Mouse (Mus musculus) olfactory bulb, adult 2 months (tissue): ENCODE measurements at regions not wholly inside any gene's neighbourhood (a gene's known extent, or its start where the extent isn't known, plus 50 kb on each side); places are given as distances from the start of the nearest gene placed in this dataset.

Source experiments
- H3K27ac ChIP-seq: fragments of 200-500 bp; 2 replicates; pipeline ENCODE4 v1.5.1; 2012; ENCODE audit warnings: low read depth, low read length; ENCODE audit not compliant: insufficient read depth
- H3K4me1 ChIP-seq: fragments of 200-500 bp; 2 replicates; pipeline ENCODE4 v1.6.1; 2012; ENCODE audit warnings: low read length; ENCODE audit not compliant: control insufficient read depth, insufficient read depth
- H3K4me3 ChIP-seq: fragments of 200-500 bp; 2 replicates; pipeline ENCODE4 v1.5.1; 2012; ENCODE audit warnings: mild to moderate bottlenecking, low read depth, low read length, moderate library complexity; ENCODE audit not compliant: insufficient read depth
- CTCF ChIP-seq: fragments of 200-500 bp; IDR thresholded peaks from 2 replicates; pipeline ENCODE4 v1.5.1; 2012; ENCODE audit warnings: low read depth, mild to moderate bottlenecking, low read length, moderate library complexity; ENCODE audit not compliant: insufficient read depth
- POLR2A ChIP-seq: fragments of 200-500 bp; IDR thresholded peaks from 2 replicates; pipeline ENCODE4 v1.6.1; 2012; ENCODE audit warnings: mild to moderate bottlenecking, low read depth, low read length, moderate library complexity; ENCODE audit not compliant: insufficient read depth
- WGBS: fragments of 180-500 bp; shearing (Covaris S2); methylation state at CpG from one replicate; pipeline ENCODE4 v1.1.7; 2018; 5-methylcytosine and 5-hydroxymethylcytosine counted together

DNA sequence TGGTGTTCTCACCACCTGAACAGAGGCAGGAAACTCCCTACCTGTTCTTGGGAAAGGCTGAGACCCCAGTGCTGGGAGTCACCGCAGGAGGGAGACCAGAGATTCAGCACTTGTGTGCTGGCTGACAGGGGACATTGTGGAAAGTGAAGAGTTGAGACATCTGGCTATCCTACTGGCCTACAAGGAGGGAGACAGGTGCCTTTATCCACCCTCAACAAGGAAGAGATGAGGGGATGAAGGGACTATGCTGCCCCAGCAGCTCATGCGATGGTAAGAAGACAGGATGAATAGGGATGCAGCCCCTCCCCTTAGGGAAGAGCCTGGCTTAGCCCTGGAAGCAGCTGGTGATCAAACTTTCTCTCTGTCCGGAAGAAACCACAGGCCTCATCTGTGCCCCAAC lies 127.5 kb downstream of the Gas1 start:
- TF ChIP-seq POLR2A (no peak), CTCF (no peak)
- 89% methylated on average over 3 of the region's 3 CpGs for WGBS
- Histone ChIP-seq H3K4me1 (peaks cover 35% of the 10 kb centered on the region), H3K4me3 (no peak overlapping the region), H3K27ac (no peak overlapping the region)

DNA sequence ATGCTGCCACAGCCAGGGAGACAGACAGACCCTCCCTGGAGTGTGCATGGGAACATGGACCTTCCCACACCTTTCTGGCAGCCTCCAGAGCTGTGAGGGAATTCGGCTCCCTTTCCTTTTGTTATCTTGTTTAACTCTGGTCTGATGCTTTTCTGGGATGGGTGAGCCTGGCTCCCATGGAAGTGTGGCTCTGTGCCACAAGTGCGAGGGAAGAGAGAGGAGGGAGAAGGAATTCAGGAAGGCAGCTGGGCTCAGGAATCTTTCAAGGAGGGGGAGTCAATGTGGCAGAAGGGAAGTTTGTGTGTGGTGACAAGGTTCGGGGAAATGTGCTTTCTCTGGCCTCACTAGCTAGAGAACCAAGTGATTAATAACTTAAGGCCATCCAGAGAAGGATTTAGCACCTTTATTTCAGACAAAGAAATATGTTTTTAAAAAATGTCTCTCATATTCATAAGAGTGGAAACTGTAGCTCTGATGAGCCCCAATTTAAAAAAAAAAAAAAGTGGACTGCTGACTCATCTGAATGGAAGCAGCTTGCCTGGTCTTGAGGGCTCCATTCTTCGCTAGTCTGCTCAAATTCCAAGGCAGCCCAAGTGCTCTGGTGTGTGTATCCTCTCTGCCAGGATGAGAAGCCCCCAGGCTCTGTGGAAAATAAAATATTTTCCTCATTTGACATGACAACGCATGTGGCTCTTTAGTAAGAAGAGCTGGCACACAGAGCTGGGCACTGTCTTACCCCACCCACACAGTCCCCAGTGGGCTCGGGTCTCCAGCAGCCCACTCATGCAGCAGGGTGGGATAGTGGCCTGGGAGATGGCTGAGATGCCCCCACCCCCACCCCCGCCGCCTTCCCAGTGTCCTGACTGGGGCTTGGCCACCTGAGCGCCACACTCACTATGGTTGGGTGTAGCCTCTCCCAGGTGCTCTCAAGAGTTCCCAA lies 129.1 kb downstream of the Gas1 start:
- Histone ChIP-seq H3K4me1 (peaks cover 37% of the 10 kb centered on the region), H3K27ac (no peak overlapping the region), H3K4me3 (no peak overlapping the region)
- WGBS, result 67% methylated on average over 9 of the region's 9 CpGs
- TF ChIP-seq POLR2A, result no peak
- no peak for TF ChIP-seq CTCF

DNA sequence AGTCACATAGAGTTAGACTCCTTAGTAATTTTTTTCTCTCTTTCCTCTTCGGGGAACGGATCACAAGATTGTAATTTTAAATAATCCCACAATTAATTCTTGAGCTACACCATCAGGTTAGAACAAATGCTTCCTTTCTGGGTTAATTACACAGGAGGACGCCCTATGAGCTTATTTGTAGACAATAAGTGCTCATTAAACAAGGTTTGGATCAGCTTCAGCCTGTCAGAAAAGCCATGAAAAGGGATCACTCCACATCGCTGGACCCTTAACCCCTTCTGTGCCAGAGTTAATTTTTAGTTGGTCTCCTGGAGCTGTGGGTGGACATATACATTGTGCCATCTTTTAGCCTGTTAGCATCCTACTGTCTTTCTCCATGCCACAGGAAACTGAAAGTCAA lies 131.4 kb downstream of the Gas1 start:
- no peak overlapping the region for H3K4me3 ChIP-seq
- WGBS, result 11% methylated on average over 4 of the region's 4 CpGs
- TF ChIP-seq POLR2A (no peak), CTCF (no peak)
- no peak overlapping the region for H3K27ac ChIP-seq
- peaks cover 33% of the 10 kb centered on the region for H3K4me1 ChIP-seq

DNA sequence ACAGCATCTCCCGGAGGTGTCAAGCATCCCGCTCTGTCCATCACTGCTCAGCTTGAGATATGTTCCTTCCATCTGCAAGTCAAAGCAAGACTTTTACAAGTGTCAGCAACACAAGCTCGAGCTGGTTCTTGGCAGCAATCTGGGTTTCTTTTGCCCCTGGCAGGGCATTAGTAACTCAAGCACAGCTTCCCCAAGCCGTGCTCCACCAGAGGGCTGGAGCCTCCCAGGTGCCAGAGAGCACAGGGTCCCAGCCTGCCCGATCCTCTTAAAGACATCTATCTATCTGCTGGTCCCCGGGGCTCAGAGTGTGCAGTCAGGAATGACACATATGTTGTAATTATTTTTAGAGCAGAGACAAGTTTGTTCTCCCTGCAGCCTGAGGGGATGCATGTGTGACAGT lies 132.3 kb downstream of the Gas1 start:
- H3K27ac ChIP-seq, result no peak overlapping the region
- peaks cover 25% of the 10 kb centered on the region for H3K4me1 ChIP-seq
- 46% methylated on average over 6 of the region's 6 CpGs for WGBS
- no peak overlapping the region for H3K4me3 ChIP-seq
- TF ChIP-seq POLR2A, result no peak
- TF ChIP-seq CTCF, result no peak

DNA sequence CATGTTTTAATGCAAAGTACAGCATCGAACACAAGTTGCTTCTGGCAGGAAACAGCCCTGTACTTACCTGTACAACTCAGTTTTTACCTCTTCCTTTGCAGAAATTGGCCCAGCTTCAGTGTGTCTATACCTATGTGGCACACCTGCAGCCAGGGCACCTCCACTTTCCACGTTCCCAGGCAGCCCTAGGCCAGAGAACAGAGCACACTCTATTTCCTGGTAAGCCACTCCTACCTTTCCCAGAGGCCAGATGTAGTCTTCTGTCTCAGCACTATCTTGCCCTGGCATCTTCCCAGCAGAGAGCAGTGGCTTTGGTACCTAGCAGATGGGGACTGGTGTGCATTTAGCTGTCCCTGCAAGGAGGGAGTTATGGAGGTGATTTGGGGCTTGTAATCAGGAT lies 134.7 kb downstream of the Gas1 start:
- Histone ChIP-seq H3K4me3 (no peak overlapping the region), H3K27ac (no peak overlapping the region), H3K4me1 (peaks cover 11% of the 10 kb centered on the region)
- 85% methylated on average over 2 of the region's 2 CpGs for WGBS
- TF ChIP-seq CTCF (no peak), POLR2A (no peak)

DNA sequence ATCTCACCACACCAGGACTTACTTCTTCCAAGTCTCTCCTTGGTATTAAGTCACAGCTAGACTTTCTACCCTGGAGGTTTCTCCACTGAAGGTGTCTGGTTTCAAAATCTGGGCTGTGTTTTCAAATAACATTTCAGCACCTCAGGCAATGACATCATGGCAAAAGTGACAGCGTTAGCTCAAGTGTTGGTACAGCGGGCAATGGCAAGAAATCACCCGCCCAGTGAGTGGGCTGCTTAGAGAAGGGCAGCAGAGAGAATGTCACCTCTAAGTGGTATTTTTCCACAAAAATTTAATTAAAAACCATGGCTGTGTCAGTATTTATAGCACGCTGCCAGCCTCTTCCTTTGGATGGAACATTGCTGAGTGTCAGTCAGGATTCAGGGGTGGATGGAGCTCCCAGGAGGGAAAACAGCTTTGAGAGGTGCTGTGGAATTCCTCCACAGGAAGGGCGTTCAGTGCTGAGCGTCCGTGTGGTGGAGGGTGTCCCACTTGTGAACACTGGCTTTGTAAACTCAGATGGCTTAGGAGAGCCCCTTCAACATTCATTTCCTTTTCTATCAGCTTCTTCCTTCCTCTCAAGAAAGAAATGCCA lies 141.5 kb downstream of the Gas1 start:
- TF ChIP-seq CTCF (no peak), POLR2A (no peak)
- peaks cover 2% of the 10 kb centered on the region; the same call in 1 of the 2 replicates for H3K4me1 ChIP-seq
- WGBS, result 87% methylated on average over 7 of the region's 7 CpGs
- H3K27ac ChIP-seq, result no peak overlapping the region
- no peak overlapping the region for H3K4me3 ChIP-seq

DNA sequence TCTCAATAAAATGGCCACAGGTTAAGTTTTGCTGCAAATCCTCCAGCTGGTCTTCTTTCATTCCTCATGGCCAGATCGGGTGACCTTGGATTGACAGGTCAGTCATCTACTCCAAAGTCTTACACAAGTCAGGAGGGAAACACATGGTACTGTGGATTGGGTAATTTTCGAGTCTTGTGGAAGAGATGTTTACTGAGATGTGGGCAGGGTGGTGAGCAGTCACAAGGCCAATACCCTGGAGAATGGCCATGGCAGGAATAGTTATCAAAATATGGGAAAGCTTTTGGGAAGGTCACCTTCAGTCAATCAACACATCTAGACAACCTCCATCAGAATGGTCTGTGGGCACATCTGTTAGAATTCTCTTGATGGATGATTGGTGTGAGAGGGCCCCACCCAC lies 144.0 kb downstream of the Gas1 start:
- TF ChIP-seq POLR2A (no peak), CTCF (no peak)
- Histone ChIP-seq H3K4me3 (no peak overlapping the region), H3K27ac (no peak overlapping the region), H3K4me1 (peaks cover 2% of the 10 kb centered on the region; the same call in 1 of the 2 replicates)
- 95% methylated on average over 2 of the region's 2 CpGs for WGBS

DNA sequence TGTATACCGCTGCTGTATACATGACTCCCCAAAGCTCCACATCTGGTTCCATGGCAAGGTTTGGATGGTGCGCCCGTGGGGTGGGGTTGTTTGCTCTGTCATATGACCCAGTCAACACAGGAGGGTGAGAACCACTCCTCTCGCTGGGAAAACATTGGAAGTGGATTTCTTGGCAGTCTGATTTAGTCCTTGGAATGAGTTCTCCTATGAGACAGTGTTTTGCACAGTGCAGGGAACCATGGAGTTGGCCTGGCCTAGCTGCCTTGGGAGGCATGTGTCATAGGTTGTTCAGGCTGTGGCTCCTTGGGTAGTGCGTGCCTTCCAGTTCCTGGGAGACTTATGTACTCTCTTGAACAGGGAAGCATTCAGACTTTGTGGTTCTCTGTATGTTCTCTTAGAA lies 144.6 kb downstream of the Gas1 start:
- H3K4me1 ChIP-seq, result peaks cover 2% of the 10 kb centered on the region; the same call in 1 of the 2 replicates
- 96% methylated on average over 5 of the region's 5 CpGs for WGBS
- no peak overlapping the region for H3K4me3 ChIP-seq
- TF ChIP-seq CTCF (no peak), POLR2A (no peak)
- H3K27ac ChIP-seq, result no peak overlapping the region

DNA sequence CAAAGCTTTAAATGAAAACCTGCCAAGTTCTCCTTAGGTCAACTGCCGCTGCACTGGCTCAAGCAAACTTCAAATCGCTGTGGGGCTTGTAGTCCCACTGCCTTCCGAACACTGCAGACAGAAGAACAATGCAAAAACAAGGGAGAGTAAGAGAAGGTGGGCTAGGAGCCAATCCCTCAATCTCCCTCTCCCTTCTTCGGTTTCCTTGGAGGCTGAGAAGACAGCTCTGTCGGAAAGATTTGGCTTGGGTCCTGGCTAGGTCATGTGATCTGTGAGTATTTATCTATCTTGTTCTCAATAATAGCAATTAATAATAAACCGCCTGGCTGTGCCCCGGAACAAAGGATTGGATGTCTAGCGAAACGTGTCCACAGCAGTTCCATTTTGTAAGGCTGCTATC lies 147.6 kb downstream of the Gas1 start:
- Histone ChIP-seq H3K4me3 (no peak overlapping the region), H3K27ac (no peak overlapping the region), H3K4me1 (peaks cover 2% of the 10 kb centered on the region; the same call in 1 of the 2 replicates)
- no peak for TF ChIP-seq POLR2A
- TF ChIP-seq CTCF, result no peak
- 37% methylated on average over 9 of the region's 9 CpGs for WGBS
